Mouse (Mus musculus): ENCODE results near the gene Mta1. TPM values are rescaled to one million over a fixed set of nuclear protein-coding genes. Genes with fewer than 3 reads are reported as not detected.

The Mta1 gene
- polyA plus RNA-seq, 1 experiment from 2014 or later: 11.3 TPM

Small RNAs within 50 kb of the gene (microRNA-seq; reads per million reads assigned to microRNA genes)
- not detected for gene Gm44471

Other genes with a start within 250 kb of the Mta1 start
- gene Gpr132, start 230.1 kb upstream of the Mta1 start, polyA plus RNA-seq (2016; fragmentation: Nextera tagmentation; extraction: Ambion mirVana): not detected in 2 replicates
- 2.6 TPM in 2 replicates for gene Jag2, start 168.5 kb upstream of the Mta1 start, polyA plus RNA-seq (2016; fragmentation: Nextera tagmentation; extraction: Ambion mirVana)
- gene Nudt14, start 156.2 kb upstream of the Mta1 start, polyA plus RNA-seq (2016; fragmentation: Nextera tagmentation; extraction: Ambion mirVana): 38.3 and 41.7 TPM in 2 replicates
- gene Btbd6, start 121.8 kb upstream of the Mta1 start, polyA plus RNA-seq (2016; fragmentation: Nextera tagmentation; extraction: Ambion mirVana): 22.4 and 23.0 TPM in 2 replicates
- 40.3 and 42.9 TPM in 2 replicates for gene Brf1, start 97.6 kb upstream of the Mta1 start, polyA plus RNA-seq (2016; fragmentation: Nextera tagmentation; extraction: Ambion mirVana)
- 10.5 and 12.2 TPM in 2 replicates for gene Pacs2, start 83.8 kb upstream of the Mta1 start, polyA plus RNA-seq (2016; fragmentation: Nextera tagmentation; extraction: Ambion mirVana)
- gene Tex22, start 23.8 kb upstream of the Mta1 start, polyA plus RNA-seq (2016; fragmentation: Nextera tagmentation; extraction: Ambion mirVana): not detected in 2 replicates
- gene Crip2, start 42.0 kb downstream of the Mta1 start, polyA plus RNA-seq (2016; fragmentation: Nextera tagmentation; extraction: Ambion mirVana): 1,186 and 1,223 TPM in 2 replicates
- 464 and 485 TPM in 2 replicates for gene Crip1, start 48.0 kb downstream of the Mta1 start, polyA plus RNA-seq (2016; fragmentation: Nextera tagmentation; extraction: Ambion mirVana)
- 24.5 and 26.9 TPM in 2 replicates for gene Tedc1, start 58.1 kb downstream of the Mta1 start, polyA plus RNA-seq (2016; fragmentation: Nextera tagmentation; extraction: Ambion mirVana)
- 2.0 and 2.1 TPM in 2 replicates for gene Tmem121, start 87.7 kb downstream of the Mta1 start, polyA plus RNA-seq (2016; fragmentation: Nextera tagmentation; extraction: Ambion mirVana)

All from heart, embryonic 12.5 days (tissue).